Mouse (Mus musculus): ENCODE data around the gene Arhgef17.

The Arhgef17 gene

GRCm38 (mm10) chr7:100845412-100845811, 86.5 kb downstream of the Arhgef17 start:
- no peak for DNase-seq (ENCODE audit: extremely low spot score)

DNA sequence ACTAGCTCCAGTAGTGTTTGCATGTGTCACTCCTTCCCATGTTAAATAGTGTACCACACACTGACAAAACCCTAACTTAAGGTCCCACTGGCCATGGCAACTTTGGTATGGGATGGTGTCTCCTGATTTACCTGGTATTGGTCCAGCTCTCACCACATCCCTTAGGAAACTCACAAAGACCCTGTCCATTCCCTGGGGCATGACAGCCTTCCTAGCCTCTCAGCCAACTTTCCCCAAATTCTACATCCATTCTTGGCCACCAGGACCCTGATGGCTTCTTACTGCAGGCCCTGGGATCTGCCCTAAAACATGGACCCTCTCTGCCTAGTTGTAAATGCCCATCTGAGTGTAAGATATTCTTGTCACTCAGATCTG, 86.9 kb downstream of the Arhgef17 start:
- DNase-seq (ENCODE audit: extremely low spot score): no peak

GRCm38 (mm10) chr7:100844385-100845025, 87.4 kb downstream of the Arhgef17 start:
- no peak for DNase-seq (ENCODE audit: extremely low spot score)

- DNase-seq (ENCODE audit: extremely low spot score): no peak
Measured at GRCm38 (mm10) chr7:100843866-100844265, 88.0 kb downstream of the Arhgef17 start.

- DNase-seq (ENCODE audit: extremely low spot score): no peak
Measured at GRCm38 (mm10) chr7:100842175-100842574, 89.7 kb downstream of the Arhgef17 start.

- DNase-seq (ENCODE audit: extremely low spot score): no peak
Measured at GRCm38 (mm10) chr7:100841608-100842007, 90.3 kb downstream of the Arhgef17 start.

GRCm38 (mm10) chr7:100840906-100841305, 91.0 kb downstream of the Arhgef17 start:
- DNase-seq (ENCODE audit: extremely low spot score): no peak

DNA sequence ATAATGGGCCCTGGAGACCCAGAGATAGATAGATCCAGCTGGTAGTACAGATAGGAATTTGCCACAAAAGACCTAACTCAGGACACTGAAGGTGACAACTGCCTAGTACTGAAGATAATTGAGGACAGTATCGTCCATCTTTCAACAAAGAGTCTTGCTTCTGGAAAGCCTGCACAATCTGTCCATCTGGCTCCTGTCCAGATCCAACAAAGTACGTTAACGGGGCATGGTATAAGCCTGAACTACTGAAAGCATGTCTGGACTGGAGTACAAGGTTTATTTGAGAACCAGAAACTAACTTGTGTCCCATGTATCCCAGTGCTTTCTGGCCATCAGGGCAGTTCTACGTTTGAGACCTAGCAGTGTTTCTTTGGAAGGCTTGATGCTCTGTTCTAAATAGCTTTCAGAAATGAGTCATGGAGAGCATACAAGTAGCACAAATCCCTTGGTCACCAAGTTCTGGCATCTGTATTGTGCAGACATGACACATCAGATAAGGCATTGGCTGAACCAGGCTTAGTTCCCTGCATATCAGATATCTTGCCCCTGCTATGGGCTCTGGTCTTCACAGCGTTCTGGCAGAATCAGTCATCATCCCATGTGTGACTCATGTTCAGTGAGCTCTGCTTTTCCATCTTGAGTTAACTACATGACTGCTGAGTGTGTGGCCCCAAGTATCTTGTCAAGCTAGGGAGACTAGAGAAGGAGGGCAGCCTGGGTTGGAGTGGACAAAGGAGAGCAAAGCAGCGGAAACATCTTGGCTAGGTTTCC, 92.1 kb downstream of the Arhgef17 start:
- DNase-seq (ENCODE audit: extremely low spot score): no peak

- DNase-seq (ENCODE audit: extremely low spot score): no peak
Measured at GRCm38 (mm10) chr7:100837701-100838100, 94.2 kb downstream of the Arhgef17 start.

DNA sequence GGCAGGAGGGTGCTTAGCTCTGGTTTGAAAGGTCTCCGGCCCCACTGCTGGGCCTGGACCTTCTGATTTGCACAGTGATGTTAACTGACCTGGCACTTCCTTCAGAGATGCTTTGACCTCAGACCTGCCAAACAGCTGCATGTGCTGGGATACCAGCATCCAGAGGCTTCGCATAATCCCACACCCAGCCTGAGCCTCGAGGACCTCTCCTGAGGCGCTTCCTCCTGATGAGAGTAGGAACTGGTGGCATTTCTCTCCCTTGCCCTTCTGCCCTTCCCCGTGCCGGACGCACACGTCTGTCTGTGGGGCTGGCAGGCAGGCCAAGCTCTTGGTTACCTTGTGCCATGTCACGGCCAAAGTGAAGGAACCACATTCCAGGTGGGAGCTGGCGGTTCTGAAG, 95.2 kb downstream of the Arhgef17 start:
- no peak for DNase-seq (ENCODE audit: extremely low spot score)

DNA sequence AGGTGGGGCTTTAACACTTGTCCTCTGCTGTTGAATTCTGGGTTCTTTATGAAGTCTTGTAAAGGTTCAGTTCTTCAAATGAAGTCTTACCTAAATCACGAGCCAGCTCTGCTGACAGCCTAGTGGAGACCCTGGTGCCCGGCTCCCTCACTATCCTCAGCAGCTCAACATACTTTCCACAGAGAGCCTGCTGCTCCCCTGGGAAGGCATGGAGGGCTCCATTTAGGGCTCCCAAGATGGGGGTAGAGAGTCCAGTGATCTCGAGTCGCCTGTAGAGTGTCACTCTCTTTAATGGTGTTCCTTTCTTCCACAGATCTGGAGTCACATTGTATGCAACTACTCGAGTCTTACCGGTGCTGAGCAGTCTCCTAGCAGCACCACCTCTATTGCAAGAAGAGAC, 96.2 kb downstream of the Arhgef17 start:
- no peak for DNase-seq (ENCODE audit: extremely low spot score)

DNA sequence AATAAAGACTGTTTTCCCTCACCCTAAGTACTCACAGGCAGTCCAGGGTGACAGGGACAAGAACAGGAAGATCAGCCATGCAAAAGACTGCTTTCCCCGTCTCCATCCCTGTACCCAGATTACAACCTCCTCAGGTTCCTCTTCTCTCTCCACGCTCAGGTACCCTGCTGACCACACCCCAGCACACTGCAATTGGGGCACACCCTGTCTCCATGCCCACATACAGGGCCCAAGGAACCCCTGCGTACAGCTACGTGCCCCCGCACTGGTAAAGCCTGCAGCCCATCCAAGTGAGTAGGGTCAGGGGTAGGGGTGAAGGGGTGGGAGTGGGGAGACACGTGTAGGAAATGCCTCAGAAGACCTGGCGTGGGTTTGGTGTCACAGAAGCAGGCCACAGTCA, 96.7 kb downstream of the Arhgef17 start:
- DNase-seq (ENCODE audit: extremely low spot score): no peak

DNA sequence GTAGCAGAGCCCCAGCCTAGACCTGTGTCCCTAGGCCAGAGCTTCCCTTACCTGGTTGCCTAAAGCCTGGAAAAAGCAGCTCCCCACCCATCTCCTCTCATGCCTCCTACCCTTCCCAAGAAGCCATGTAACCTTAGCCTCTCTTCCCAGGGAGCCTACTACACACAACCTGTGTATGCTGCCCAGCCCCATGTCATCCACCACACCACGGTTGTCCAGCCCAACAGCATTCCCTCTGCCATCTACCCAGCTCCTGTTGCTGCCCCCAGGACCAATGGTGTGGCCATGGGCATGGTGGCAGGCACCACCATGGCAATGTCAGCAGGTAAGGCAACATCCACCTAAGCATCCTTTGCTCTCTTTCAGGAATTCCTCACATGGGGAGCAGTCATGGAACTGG, 98.0 kb downstream of the Arhgef17 start:
- DNase-seq (ENCODE audit: extremely low spot score): no peak

- no peak for DNase-seq (ENCODE audit: extremely low spot score)
Measured at GRCm38 (mm10) chr7:100828549-100828948, 103.4 kb downstream of the Arhgef17 start.

GRCm38 (mm10) chr7:100824661-100825060, 107.2 kb downstream of the Arhgef17 start:
- DNase-seq (ENCODE audit: extremely low spot score): no peak
